Mouse (Mus musculus) olfactory bulb, adult 2 months (tissue): ENCODE results near the gene Cdc42bpb.

Experiments
- CTCF ChIP-seq: fragments of 200-500 bp; IDR thresholded peaks from 2 replicates; pipeline ENCODE4 v1.5.1; 2012; ENCODE audit warnings: low read depth, mild to moderate bottlenecking, low read length, moderate library complexity; ENCODE audit not compliant: insufficient read depth
- POLR2A ChIP-seq: fragments of 200-500 bp; IDR thresholded peaks from 2 replicates; pipeline ENCODE4 v1.6.1; 2012; ENCODE audit warnings: mild to moderate bottlenecking, low read depth, low read length, moderate library complexity; ENCODE audit not compliant: insufficient read depth

GRCm38 (mm10) chr12:111266592-111266991, 110.9 kb downstream of the Cdc42bpb start:
- TF ChIP-seq CTCF (no peak), POLR2A (no peak)
